Mouse (Mus musculus): ENCODE measurements around the gene Wscd1. TPM values are rescaled to one million over a fixed set of nuclear protein-coding genes. Genes with fewer than 3 reads are reported as not detected.
A peak's percentile ranks its signal among the peaks of the same experiment; 100 is the strongest.

Gene Wscd1
- 0.05 TPM in 1 of 2 replicates, not detected in the other for polyA plus RNA-seq (2012)

DNA sequence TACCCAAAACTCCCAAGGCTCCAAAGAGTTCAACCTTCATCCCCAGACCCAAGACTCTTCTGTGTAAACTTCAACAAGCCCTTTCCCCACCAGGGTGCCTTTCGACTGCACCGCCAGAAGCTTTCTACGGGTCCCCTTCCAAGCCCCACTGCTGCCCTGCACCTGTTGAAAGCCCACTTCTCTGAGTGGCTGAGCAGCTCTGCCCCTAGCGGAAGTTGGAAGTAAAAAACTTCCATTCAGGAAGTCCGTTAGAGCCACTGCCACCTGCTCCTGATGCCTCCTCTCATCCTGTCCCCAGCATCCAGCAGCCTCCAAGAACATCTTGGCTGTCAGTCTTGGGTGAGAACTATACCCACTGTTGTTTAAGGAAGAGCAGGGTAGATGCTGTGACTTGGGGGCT lies at the start of gene Wscd1:
Gene Wscd1, plus strand, starts transcription at position 250 of the 400 bp plus-strand sequence.
- H3K4me3 ChIP-seq (replicated peaks) = peak within 1 kb of the TSS; percentile 21
- no peaks in the 10 kb centered on the region for H3K9me3 ChIP-seq (ENCODE audit: control insufficient read depth, low read length)
- H3K27me3 ChIP-seq (ENCODE audit: control insufficient read depth) = peaks cover 35% of the 10 kb centered on the region
- peaks cover 1% of the 10 kb centered on the region; the same call in 1 of the 2 replicates for H3K4me1 ChIP-seq (ENCODE audit: control insufficient read depth)
- H3K36me3 ChIP-seq (ENCODE audit: control insufficient read depth) = no peaks in the 10 kb centered on the region
- no peak for TF ChIP-seq TAL1 (IDR thresholded peaks at IDR 0.05; ENCODE audit: low read length)
- no peak for TF ChIP-seq GATA1 (IDR thresholded peaks at IDR 0.05; ENCODE audit: low read length)

DNA sequence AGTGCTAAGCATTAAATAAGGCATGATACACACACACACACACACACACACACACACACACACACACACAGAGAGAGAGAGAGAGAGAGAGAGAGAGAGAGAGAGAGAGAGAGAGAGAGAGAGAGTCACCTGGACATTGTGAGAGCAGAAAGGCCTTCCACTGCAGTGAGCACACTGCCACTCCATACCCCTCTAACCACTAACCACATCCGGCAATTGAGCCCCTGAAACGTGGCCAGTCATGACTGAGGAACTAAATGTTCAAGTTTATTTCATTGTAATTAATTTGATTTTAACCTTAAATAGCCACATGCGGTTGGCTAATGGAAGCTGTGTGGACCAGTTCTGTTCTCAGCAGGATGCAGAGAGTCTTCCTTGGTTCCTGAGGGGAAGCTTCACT lies 21.7 kb upstream of the Wscd1 start:
- no peaks in the 10 kb centered on the region for H3K4me1 ChIP-seq (ENCODE audit: control insufficient read depth)
- TF ChIP-seq TAL1 (IDR thresholded peaks at IDR 0.05; ENCODE audit: low read length) = no peak
- TF ChIP-seq GATA1 (IDR thresholded peaks at IDR 0.05; ENCODE audit: low read length) = no peak
- H3K9me3 ChIP-seq (ENCODE audit: control insufficient read depth, low read length) = no peaks in the 10 kb centered on the region
- no peak overlapping the region for H3K4me3 ChIP-seq (replicated peaks)
- no peaks in the 10 kb centered on the region for H3K36me3 ChIP-seq (ENCODE audit: control insufficient read depth)
- H3K27me3 ChIP-seq (ENCODE audit: control insufficient read depth) = no peaks in the 10 kb centered on the region

DNA sequence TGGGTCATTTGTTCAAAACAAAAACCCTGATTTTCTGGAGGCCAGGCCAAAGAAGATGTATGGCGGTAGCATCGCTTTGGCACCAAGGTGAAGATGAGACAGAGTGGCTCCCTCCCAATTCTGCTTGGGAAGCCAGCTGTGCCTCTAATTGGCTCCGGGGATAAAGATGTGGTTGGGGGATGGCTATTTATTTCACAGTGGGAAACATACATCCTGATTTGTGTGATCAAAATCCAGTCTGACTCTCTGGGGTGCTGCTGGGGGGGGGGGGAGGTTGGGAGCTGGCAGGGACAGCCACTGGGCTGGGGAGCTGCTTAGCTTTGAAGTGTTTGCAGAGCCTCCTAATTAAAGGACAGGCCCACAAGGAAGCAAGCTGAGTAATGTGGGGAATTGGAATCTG lies 20.4 kb upstream of the Wscd1 start:
- Histone ChIP-seq H3K27me3 (ENCODE audit: control insufficient read depth) (no peaks in the 10 kb centered on the region), H3K4me3 (replicated peaks) (no peak overlapping the region), H3K9me3 (ENCODE audit: control insufficient read depth, low read length) (no peaks in the 10 kb centered on the region), H3K4me1 (ENCODE audit: control insufficient read depth) (no peaks in the 10 kb centered on the region), H3K36me3 (ENCODE audit: control insufficient read depth) (no peaks in the 10 kb centered on the region)
- TF ChIP-seq TAL1 (IDR thresholded peaks at IDR 0.05; ENCODE audit: low read length) = no peak
- TF ChIP-seq GATA1 (IDR thresholded peaks at IDR 0.05; ENCODE audit: low read length) = no peak

DNA sequence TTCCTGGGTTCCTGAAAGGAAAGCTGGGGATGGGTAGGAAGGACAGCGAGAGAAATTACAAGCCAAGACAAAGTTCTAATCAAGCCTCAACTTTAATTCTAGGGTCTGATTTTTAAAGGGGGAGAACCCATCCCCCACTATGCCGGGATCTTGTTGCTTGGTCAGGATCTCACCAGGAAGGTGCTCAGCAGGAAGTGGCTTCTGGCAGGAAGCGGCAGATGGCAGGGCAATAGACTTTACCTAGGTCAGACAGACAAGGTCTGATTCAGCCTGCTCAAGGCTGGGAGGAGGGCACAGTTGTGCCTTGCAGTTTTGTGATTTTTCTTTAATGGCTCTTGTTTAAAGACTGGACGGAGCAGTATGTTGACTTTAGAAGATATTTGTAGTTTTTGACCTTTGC lies 15.9 kb upstream of the Wscd1 start:
- H3K9me3 ChIP-seq (ENCODE audit: control insufficient read depth, low read length) = no peaks in the 10 kb centered on the region
- TF ChIP-seq GATA1 (IDR thresholded peaks at IDR 0.05; ENCODE audit: low read length) (no peak), TAL1 (IDR thresholded peaks at IDR 0.05; ENCODE audit: low read length) (no peak)
- no peaks in the 10 kb centered on the region for H3K27me3 ChIP-seq (ENCODE audit: control insufficient read depth)
- H3K36me3 ChIP-seq (ENCODE audit: control insufficient read depth) = no peaks in the 10 kb centered on the region
- no peaks in the 10 kb centered on the region for H3K4me1 ChIP-seq (ENCODE audit: control insufficient read depth)
- no peak overlapping the region for H3K4me3 ChIP-seq (replicated peaks)

DNA sequence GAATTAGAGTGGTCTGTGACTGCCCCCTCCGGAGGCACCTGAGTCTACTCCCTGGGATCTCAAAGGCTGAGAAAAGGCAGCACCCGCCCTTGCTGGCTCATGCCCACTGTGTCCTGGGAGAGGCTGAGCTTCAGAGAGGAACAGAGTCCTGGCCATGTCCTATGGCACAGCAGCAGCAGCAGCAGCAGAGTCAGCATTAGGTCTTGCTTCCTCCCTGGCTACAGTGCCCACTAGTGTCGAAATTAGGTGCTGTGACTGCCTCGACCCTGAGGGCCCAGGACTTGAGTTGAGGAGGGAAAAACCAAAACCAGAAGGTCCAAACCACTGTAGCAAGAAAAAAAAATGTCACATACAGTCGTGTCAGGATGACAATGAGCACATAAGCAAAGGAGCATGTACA lies 12.6 kb upstream of the Wscd1 start:
- Histone ChIP-seq H3K9me3 (ENCODE audit: control insufficient read depth, low read length) (no peaks in the 10 kb centered on the region), H3K27me3 (ENCODE audit: control insufficient read depth) (no peaks in the 10 kb centered on the region), H3K4me1 (ENCODE audit: control insufficient read depth) (no peaks in the 10 kb centered on the region), H3K36me3 (ENCODE audit: control insufficient read depth) (no peaks in the 10 kb centered on the region), H3K4me3 (replicated peaks) (no peak overlapping the region)
- TF ChIP-seq TAL1 (IDR thresholded peaks at IDR 0.05; ENCODE audit: low read length) = no peak
- TF ChIP-seq GATA1 (IDR thresholded peaks at IDR 0.05; ENCODE audit: low read length) = no peak

DNA sequence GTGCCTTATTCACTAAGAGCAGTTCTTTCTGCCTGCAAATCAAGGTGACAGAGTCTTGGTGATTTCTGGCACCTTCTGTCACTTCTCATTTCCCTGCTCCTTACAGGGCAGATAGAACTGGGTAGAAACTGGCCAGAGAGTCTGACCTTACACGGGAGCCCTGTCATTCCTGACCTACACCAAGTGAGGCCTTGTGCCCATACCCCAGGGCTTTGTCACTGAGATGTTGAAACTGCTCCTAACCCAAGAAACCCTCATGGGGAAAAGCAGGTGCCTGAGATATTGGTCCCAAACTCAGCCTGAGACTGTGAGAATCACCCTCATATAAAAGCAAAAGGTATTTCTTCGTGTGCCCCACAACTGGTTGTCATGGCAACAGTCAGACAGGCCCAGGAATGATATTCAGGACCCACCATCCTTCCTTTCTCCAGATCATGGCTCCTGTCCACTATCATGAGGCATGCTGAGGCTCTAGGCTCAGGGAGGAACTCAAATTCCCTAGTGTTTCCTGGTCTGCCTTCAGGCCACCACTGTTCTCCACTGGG lies 11.1 kb upstream of the Wscd1 start:
- Histone ChIP-seq H3K4me3 (replicated peaks) (no peak overlapping the region), H3K4me1 (ENCODE audit: control insufficient read depth) (no peaks in the 10 kb centered on the region), H3K36me3 (ENCODE audit: control insufficient read depth) (no peaks in the 10 kb centered on the region), H3K27me3 (ENCODE audit: control insufficient read depth) (no peaks in the 10 kb centered on the region), H3K9me3 (ENCODE audit: control insufficient read depth, low read length) (no peaks in the 10 kb centered on the region)
- no peak for TF ChIP-seq GATA1 (IDR thresholded peaks at IDR 0.05; ENCODE audit: low read length)
- TF ChIP-seq TAL1 (IDR thresholded peaks at IDR 0.05; ENCODE audit: low read length) = no peak

DNA sequence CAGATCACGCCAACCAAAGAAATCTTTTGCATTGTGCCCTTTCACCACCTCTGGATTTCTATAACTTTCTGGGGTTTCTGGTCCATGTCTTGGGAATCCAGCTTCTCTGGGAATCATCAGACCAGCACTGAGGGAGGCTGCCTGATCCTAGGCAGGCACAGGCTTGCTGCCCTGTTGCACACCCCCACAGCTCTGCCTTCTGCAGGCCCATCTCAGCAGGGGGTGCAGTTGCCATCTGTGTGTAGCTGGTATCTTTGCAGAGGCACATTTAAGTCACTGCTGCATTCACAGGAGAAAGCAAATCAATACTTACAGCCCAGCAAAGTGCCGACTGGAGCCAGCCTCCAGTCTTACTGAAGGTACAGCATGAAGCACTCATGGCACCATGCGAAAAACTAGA lies 3.8 kb upstream of the Wscd1 start:
- Histone ChIP-seq H3K4me1 (ENCODE audit: control insufficient read depth) (peaks cover 1% of the 10 kb centered on the region; the same call in 1 of the 2 replicates), H3K9me3 (ENCODE audit: control insufficient read depth, low read length) (no peaks in the 10 kb centered on the region), H3K4me3 (replicated peaks) (no peak overlapping the region), H3K36me3 (ENCODE audit: control insufficient read depth) (no peaks in the 10 kb centered on the region), H3K27me3 (ENCODE audit: control insufficient read depth) (peaks cover 13% of the 10 kb centered on the region)
- no peak for TF ChIP-seq GATA1 (IDR thresholded peaks at IDR 0.05; ENCODE audit: low read length)
- TF ChIP-seq TAL1 (IDR thresholded peaks at IDR 0.05; ENCODE audit: low read length) = no peak

DNA sequence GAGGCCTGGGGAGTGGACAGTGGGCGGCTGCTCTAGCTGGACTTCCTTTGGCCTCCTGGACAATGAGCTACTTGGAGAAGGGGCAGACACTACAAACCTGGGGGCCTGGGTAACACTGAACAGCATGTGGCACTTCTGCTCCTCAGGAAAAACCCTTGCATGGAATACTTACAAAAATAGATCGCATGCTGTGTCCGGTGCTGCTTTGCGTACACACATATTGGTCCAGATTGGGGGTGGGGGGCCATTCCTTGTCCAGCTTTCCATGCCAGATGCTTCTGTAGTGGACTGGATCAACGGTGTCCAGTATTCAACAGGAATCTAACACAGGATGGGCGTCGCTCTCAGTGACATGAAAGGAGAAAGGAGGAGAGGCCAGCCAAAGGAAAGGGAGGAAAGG lies 2.0 kb upstream of the Wscd1 start:
- H3K36me3 ChIP-seq (ENCODE audit: control insufficient read depth) = no peaks in the 10 kb centered on the region
- H3K9me3 ChIP-seq (ENCODE audit: control insufficient read depth, low read length) = no peaks in the 10 kb centered on the region
- peaks cover 31% of the 10 kb centered on the region for H3K27me3 ChIP-seq (ENCODE audit: control insufficient read depth)
- peaks cover 1% of the 10 kb centered on the region; the same call in 1 of the 2 replicates for H3K4me1 ChIP-seq (ENCODE audit: control insufficient read depth)
- no peak overlapping the region for H3K4me3 ChIP-seq (replicated peaks)
- TF ChIP-seq GATA1 (IDR thresholded peaks at IDR 0.05; ENCODE audit: low read length) (no peak), TAL1 (IDR thresholded peaks at IDR 0.05; ENCODE audit: low read length) (no peak)

DNA sequence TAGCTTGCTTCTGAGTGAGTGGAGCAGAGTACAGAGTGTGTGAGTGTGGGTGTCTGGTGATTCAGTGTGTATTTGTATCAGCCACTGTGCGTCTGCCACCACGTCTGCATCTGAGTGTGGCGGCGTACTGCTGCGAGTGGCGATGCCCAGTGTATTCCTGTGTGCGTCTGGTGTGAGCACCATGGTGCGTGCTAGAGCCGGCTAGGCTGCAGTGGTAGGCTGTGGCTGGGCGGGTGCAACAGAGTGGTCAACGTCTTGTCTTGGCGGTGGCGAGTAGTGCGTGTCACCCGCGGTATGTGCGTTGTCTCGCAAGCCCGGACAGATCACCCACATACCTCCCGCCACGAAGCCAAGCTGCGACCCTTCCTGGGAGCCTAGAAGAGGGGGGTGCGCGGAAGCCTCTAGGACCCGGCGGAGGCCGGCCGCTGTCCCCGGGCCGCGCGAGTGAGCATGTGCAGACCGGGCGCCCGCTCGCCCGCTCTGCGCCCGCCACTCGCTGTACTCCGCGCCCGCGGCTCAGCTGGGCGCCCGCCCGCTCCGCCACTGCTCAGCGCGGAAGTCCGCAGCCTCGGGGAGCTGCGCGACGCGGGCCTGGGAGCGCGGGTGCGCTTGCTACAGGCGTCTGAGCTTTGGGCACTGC lies 934 bp downstream of the Wscd1 start:
- peaks cover 35% of the 10 kb centered on the region for H3K27me3 ChIP-seq (ENCODE audit: control insufficient read depth)
- no peaks in the 10 kb centered on the region for H3K36me3 ChIP-seq (ENCODE audit: control insufficient read depth)
- H3K9me3 ChIP-seq (ENCODE audit: control insufficient read depth, low read length) = no peaks in the 10 kb centered on the region
- peaks cover 1% of the 10 kb centered on the region; the same call in 1 of the 2 replicates for H3K4me1 ChIP-seq (ENCODE audit: control insufficient read depth)
- TF ChIP-seq TAL1 (IDR thresholded peaks at IDR 0.05; ENCODE audit: low read length) = no peak
- no peak for TF ChIP-seq GATA1 (IDR thresholded peaks at IDR 0.05; ENCODE audit: low read length)
- H3K4me3 ChIP-seq (replicated peaks) = peak overlapping the region; percentile 21
